Mouse (Mus musculus): ENCODE data around the gene Lmo7.
A peak's percentile ranks its signal among the peaks of the same experiment; 100 is the strongest.

Gene Lmo7

GRCm38 (mm10) chr14:101729237-101729971, at the start of gene Lmo7, which contains the start of gene Gm9922:
Gene Lmo7 (plus strand): TSS chr14:101729957.
Gene Gm9922 (minus strand): TSS chr14:101729814.
- DNase-seq (ENCODE audit: low read depth, low spot score) = peak; percentile 39

- DNase-seq (ENCODE audit: low read depth, low spot score) = no peak
Measured at GRCm38 (mm10) chr14:101687696-101688095, 42.1 kb upstream of the Lmo7 start.

- DNase-seq (ENCODE audit: low read depth, low spot score) = no peak
Measured at GRCm38 (mm10) chr14:101688406-101688805, 41.4 kb upstream of the Lmo7 start.

- peak; percentile 15 for DNase-seq (ENCODE audit: low read depth, low spot score)
Measured at GRCm38 (mm10) chr14:101704479-101704878, 25.3 kb upstream of the Lmo7 start.

GRCm38 (mm10) chr14:101707088-101707487, 22.7 kb upstream of the Lmo7 start:
- no peak for DNase-seq (ENCODE audit: low read depth, low spot score)

- no peak for DNase-seq (ENCODE audit: low read depth, low spot score)
Measured at GRCm38 (mm10) chr14:101714414-101714813, 15.3 kb upstream of the Lmo7 start.

GRCm38 (mm10) chr14:101729972-101730692, 375 bp downstream of the Lmo7 start:
- no peak for DNase-seq (ENCODE audit: low read depth, low spot score)

GRCm38 (mm10) chr14:101733542-101734303, 4.0 kb downstream of the Lmo7 start:
- peak; percentile 22 for DNase-seq (ENCODE audit: low read depth, low spot score)

GRCm38 (mm10) chr14:101737501-101737900, 7.7 kb downstream of the Lmo7 start:
- no peak for DNase-seq (ENCODE audit: low read depth, low spot score)

GRCm38 (mm10) chr14:101746635-101747034, 16.9 kb downstream of the Lmo7 start:
- no peak for DNase-seq (ENCODE audit: low read depth, low spot score)

GRCm38 (mm10) chr14:101747811-101748210, 18.1 kb downstream of the Lmo7 start:
- DNase-seq (ENCODE audit: low read depth, low spot score) = no peak

- DNase-seq (ENCODE audit: low read depth, low spot score) = no peak
Measured at GRCm38 (mm10) chr14:101748436-101748835, 18.7 kb downstream of the Lmo7 start.

GRCm38 (mm10) chr14:101750910-101751309, 21.2 kb downstream of the Lmo7 start:
- no peak for DNase-seq (ENCODE audit: low read depth, low spot score)

GRCm38 (mm10) chr14:101755425-101755824, 25.7 kb downstream of the Lmo7 start:
- no peak for DNase-seq (ENCODE audit: low read depth, low spot score)

- no peak for DNase-seq (ENCODE audit: low read depth, low spot score)
Measured at GRCm38 (mm10) chr14:101762267-101762666, 32.5 kb downstream of the Lmo7 start.

- no peak for DNase-seq (ENCODE audit: low read depth, low spot score)
Measured at GRCm38 (mm10) chr14:101763762-101764295, 34.1 kb downstream of the Lmo7 start.

GRCm38 (mm10) chr14:101771336-101771735, 41.6 kb downstream of the Lmo7 start:
- DNase-seq (ENCODE audit: low read depth, low spot score) = no peak

GRCm38 (mm10) chr14:101771756-101772155, 42.0 kb downstream of the Lmo7 start:
- no peak for DNase-seq (ENCODE audit: low read depth, low spot score)

- peak; percentile 38 for DNase-seq (ENCODE audit: low read depth, low spot score)
Measured at GRCm38 (mm10) chr14:101774631-101775030, 44.9 kb downstream of the Lmo7 start.

GRCm38 (mm10) chr14:101776296-101777128, 46.8 kb downstream of the Lmo7 start:
- no peak for DNase-seq (ENCODE audit: low read depth, low spot score)

- no peak for DNase-seq (ENCODE audit: low read depth, low spot score)
Measured at GRCm38 (mm10) chr14:101777129-101777493, 47.4 kb downstream of the Lmo7 start.

All from CD4-positive, CD25-positive, alpha-beta regulatory T cell, adult 2 months (primary cell).